Mouse (Mus musculus): ENCODE results near the gene Abcc5. TPM values are rescaled to one million over a fixed set of nuclear protein-coding genes. Genes with fewer than 3 reads are reported as not detected.

Gene Abcc5
- polyA plus RNA-seq, 1 experiment from 2014 or later, result 66.1 TPM

DNA sequence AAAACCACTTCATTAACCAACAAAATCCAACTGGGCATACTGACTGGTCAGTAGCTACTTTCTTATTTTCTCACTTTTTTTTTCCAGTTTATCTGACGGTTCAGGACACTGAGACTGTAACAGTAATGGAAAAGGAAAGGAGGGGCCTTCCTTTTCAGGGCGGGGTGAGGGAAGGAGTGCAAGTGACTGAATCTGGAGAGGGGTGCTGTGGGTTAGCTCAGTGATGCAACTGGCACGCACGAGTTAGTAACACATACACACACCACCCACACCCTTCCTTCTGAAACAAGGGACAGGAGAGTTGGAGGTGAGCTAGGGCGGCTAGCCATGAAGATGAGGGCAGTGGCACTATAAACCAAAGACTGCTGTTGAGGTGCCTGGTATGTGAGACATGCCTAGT, 102.3 kb downstream of the Abcc5 start:
- no peak overlapping the region for H3K4me3 ChIP-seq (ENCODE audit: low read depth, low read length)
- H3K4me1 ChIP-seq (ENCODE audit: control insufficient read depth, insufficient read depth, low read length), result no peaks in the 10 kb centered on the region
- no peaks in the 10 kb centered on the region for H3K27me3 ChIP-seq (ENCODE audit: control insufficient read depth, insufficient read depth, low read length)
- H3K9me3 ChIP-seq (replicated peaks; ENCODE audit: control insufficient read depth, low read length), result no peaks in the 10 kb centered on the region
- no peak for ATAC-seq (replicated peaks; ENCODE audit: insufficient number of reproducible peaks, low FRiP score, low TSS enrichment)
- WGBS (ENCODE audit: insufficient replicate concordance), result 60% methylated on average over 5 of the region's 5 CpGs
- H3K4me2 ChIP-seq, result no peak overlapping the region
- H3K36me3 ChIP-seq (ENCODE audit: control insufficient read depth, insufficient read depth, low read length), result no peaks in the 10 kb centered on the region
- no peak overlapping the region for H3K9ac ChIP-seq (ENCODE audit: low read depth, low read length)
- no peak overlapping the region for H3K27ac ChIP-seq (ENCODE audit: low read depth, low read length)

DNA sequence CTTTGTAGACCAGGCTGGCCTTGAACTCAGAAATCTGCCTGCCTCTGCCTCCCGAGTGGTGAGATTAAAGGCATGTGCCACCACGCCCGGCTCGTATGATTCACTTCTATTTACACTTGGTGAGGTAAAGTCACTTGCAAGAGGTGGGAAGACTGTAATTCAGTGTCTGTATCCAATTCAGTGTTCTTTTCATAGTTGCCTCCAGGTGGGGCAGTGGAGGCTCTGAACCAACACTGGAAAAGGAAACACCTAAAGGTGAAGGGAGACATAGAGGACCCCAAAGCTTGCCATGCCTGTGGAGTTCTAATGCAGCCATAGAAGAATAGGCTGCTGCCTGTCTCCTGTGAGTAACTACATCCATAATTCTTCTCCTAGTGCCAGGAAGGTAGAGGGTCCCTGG, 103.9 kb downstream of the Abcc5 start:
- no peaks in the 10 kb centered on the region for H3K36me3 ChIP-seq (ENCODE audit: control insufficient read depth, insufficient read depth, low read length)
- H3K27ac ChIP-seq (ENCODE audit: low read depth, low read length), result no peak overlapping the region
- H3K4me1 ChIP-seq (ENCODE audit: control insufficient read depth, insufficient read depth, low read length), result no peaks in the 10 kb centered on the region
- no peaks in the 10 kb centered on the region for H3K9me3 ChIP-seq (replicated peaks; ENCODE audit: control insufficient read depth, low read length)
- H3K9ac ChIP-seq (ENCODE audit: low read depth, low read length), result no peak overlapping the region
- no peak overlapping the region for H3K4me3 ChIP-seq (ENCODE audit: low read depth, low read length)
- 79% methylated on average over 4 of the region's 4 CpGs for WGBS (ENCODE audit: insufficient replicate concordance)
- H3K27me3 ChIP-seq (ENCODE audit: control insufficient read depth, insufficient read depth, low read length), result no peaks in the 10 kb centered on the region
- H3K4me2 ChIP-seq, result no peak overlapping the region
- ATAC-seq (replicated peaks; ENCODE audit: insufficient number of reproducible peaks, low FRiP score, low TSS enrichment), result no peak

DNA sequence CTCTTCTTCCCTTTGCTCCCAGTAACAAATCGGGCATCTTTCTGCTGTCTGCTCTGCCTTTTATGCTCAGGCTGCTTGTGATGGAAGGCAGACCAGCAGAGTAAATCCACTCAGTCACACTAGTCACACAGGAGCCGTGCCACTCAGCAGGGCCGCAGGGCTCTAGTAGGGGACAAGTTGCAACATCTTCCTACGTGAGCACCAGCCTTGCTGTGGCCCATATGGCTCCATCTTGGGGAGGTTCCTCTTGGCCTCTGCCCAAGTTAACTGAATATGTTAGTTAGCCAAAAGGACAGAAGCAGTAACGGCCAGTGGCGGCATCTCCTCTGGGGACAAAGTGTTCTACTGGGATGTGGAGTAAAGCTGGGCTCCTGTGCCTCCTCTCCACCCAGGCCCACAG, 109.4 kb downstream of the Abcc5 start:
- Histone ChIP-seq H3K9ac (ENCODE audit: low read depth, low read length) (no peak overlapping the region), H3K4me3 (ENCODE audit: low read depth, low read length) (no peak overlapping the region), H3K4me1 (ENCODE audit: control insufficient read depth, insufficient read depth, low read length) (no peaks in the 10 kb centered on the region), H3K9me3 (replicated peaks; ENCODE audit: control insufficient read depth, low read length) (no peaks in the 10 kb centered on the region), H3K36me3 (ENCODE audit: control insufficient read depth, insufficient read depth, low read length) (no peaks in the 10 kb centered on the region), H3K4me2 (no peak overlapping the region), H3K27me3 (ENCODE audit: control insufficient read depth, insufficient read depth, low read length) (no peaks in the 10 kb centered on the region), H3K27ac (ENCODE audit: low read depth, low read length) (no peak overlapping the region)
- 80% methylated on average over 6 of the region's 6 CpGs for WGBS (ENCODE audit: insufficient replicate concordance)
- no peak for ATAC-seq (replicated peaks; ENCODE audit: insufficient number of reproducible peaks, low FRiP score, low TSS enrichment)

DNA sequence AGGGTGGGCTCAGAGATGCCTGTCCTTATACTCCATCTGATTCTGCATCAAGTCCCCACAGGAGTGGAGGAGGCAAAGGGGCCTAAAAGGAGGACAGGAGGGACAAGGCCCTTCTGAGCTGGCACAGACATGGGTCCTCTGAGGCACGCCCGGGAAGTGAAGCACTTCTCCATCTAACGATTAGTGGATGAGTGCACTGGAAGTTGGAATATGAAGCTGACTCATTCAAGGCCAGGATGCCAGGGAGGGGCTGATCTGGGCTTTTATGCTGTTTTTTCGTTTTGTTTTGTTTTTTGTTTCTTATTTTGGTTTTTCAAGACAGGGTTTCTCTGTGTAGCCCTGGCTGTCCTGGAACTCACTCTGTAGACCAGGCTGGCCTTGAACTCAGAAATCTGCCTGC, 110.9 kb downstream of the Abcc5 start:
- Histone ChIP-seq H3K36me3 (ENCODE audit: control insufficient read depth, insufficient read depth, low read length) (no peaks in the 10 kb centered on the region), H3K9ac (ENCODE audit: low read depth, low read length) (no peak overlapping the region), H3K4me1 (ENCODE audit: control insufficient read depth, insufficient read depth, low read length) (no peaks in the 10 kb centered on the region), H3K27ac (ENCODE audit: low read depth, low read length) (no peak overlapping the region), H3K4me2 (no peak overlapping the region), H3K4me3 (ENCODE audit: low read depth, low read length) (no peak overlapping the region), H3K27me3 (ENCODE audit: control insufficient read depth, insufficient read depth, low read length) (no peaks in the 10 kb centered on the region), H3K9me3 (replicated peaks; ENCODE audit: control insufficient read depth, low read length) (no peaks in the 10 kb centered on the region)
- WGBS (ENCODE audit: insufficient replicate concordance), result 79% methylated on average over 4 of the region's 4 CpGs
- ATAC-seq (replicated peaks; ENCODE audit: insufficient number of reproducible peaks, low FRiP score, low TSS enrichment), result no peak

DNA sequence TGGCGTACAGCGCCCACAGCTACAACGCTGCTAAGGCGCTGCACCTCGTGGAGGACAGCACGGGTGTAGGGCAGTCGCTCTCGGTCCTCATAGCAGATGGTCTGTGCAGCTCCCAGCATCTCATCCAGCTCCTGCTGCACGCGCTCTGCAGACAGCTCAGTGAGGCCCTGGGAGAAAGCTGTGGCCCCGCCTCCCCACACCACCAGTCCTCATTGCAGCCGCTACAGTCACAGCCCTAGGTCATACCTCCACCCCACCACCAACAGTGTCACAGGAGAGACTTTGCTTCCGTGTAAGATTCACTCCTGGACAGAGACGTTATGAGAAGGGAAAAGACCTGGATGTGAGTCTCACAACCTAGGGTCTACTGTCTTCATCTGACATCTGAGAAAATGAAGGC, 113.9 kb downstream of the Abcc5 start:
- ATAC-seq (replicated peaks; ENCODE audit: insufficient number of reproducible peaks, low FRiP score, low TSS enrichment), result peak; percentile 44; the same call in 1 of the 2 replicates
- H3K4me3 ChIP-seq (ENCODE audit: low read depth, low read length), result no peak overlapping the region
- H3K9me3 ChIP-seq (replicated peaks; ENCODE audit: control insufficient read depth, low read length), result no peaks in the 10 kb centered on the region
- H3K27me3 ChIP-seq (ENCODE audit: control insufficient read depth, insufficient read depth, low read length), result no peaks in the 10 kb centered on the region
- WGBS (ENCODE audit: insufficient replicate concordance), result 55% methylated on average over 14 of the region's 14 CpGs
- H3K9ac ChIP-seq (ENCODE audit: low read depth, low read length), result no peak overlapping the region
- no peaks in the 10 kb centered on the region for H3K4me1 ChIP-seq (ENCODE audit: control insufficient read depth, insufficient read depth, low read length)
- H3K27ac ChIP-seq (ENCODE audit: low read depth, low read length), result no peak overlapping the region
- H3K4me2 ChIP-seq, result no peak overlapping the region
- no peaks in the 10 kb centered on the region for H3K36me3 ChIP-seq (ENCODE audit: control insufficient read depth, insufficient read depth, low read length)

DNA sequence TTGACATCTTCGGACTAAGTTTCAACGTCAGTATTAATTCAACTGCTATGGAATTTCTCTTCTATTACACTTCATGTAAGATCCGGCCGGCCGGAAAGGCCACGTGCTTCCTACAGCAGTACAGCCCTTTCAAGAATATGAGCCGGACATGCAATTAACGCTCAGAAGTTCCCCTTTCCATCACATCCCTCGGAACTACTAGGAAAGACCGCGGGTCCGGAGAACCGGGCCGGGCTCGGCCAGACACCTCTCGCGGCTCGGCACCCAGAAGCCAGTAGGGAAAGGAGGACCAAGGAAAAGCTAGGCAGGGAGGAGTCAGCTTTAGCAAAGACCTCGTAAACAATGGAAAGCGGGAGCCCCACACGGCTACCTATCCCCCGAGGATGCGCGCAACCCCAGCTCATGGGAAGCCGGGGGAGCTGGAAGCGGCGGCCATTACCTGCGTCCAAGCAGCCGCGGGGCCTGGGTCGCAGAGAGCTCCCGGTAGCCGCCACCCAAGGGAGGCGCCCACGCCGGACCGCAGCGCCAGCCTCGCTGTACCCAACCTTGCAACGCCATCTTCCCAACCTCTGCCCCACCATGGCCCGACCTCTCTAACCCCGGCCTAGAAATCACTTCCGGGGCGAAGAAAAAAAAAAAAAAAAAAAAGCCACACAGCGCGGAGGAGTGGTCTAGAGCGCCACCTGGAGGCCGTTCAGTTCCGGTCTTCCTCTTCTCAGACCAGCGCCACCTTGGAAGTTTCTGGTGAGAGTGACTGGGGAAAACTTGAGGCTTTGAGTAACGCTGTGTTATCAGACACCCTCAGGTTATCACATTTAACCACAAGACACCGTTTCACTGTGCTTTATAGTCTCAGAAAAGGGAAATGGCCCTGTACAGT, 124.2 kb downstream of the Abcc5 start, which contains the start of gene Parl:
Gene Parl (minus strand): TSS at position 618 of the 880 bp plus-strand sequence.
- Histone ChIP-seq H3K36me3 (ENCODE audit: control insufficient read depth, insufficient read depth, low read length) (peaks cover under 1% of the 10 kb centered on the region; the same call in 1 of the 2 replicates), H3K27me3 (ENCODE audit: control insufficient read depth, insufficient read depth, low read length) (no peaks in the 10 kb centered on the region), H3K9me3 (replicated peaks; ENCODE audit: control insufficient read depth, low read length) (no peaks in the 10 kb centered on the region), H3K27ac (ENCODE audit: low read depth, low read length) (peak within 1 kb of the TSS; percentile 64), H3K9ac (ENCODE audit: low read depth, low read length) (peak within 1 kb of the TSS; percentile 86), H3K4me1 (ENCODE audit: control insufficient read depth, insufficient read depth, low read length) (peaks cover 12% of the 10 kb centered on the region; the same call in 1 of the 2 replicates), H3K4me3 (ENCODE audit: low read depth, low read length) (peak within 1 kb of the TSS; percentile 83), H3K4me2 (peak within 1 kb of the TSS; percentile 73)
- ATAC-seq (replicated peaks; ENCODE audit: insufficient number of reproducible peaks, low FRiP score, low TSS enrichment), result peak; percentile 80
- under 1% methylated on average over 52 of the region's 52 CpGs for WGBS (ENCODE audit: insufficient replicate concordance)

DNA sequence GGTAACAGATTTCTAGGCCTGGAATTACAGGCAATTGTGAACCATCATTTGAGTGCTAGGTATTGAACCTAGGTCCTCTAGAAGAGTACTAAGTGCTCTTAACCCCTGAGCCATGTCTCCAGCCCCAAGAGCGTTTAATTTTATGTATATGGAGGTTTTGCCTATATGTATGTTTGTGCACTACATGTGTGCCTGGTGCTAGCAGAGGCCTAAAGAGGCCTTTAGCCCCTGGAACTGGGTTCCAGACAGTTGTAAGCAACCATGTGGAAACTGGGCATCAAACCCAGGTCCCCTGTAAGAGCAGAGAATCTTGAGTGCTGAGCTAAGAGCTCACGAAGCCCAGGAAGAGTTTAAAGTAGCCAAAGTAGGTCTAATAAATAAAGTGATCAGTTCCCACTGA, 126.1 kb downstream of the Abcc5 start:
- Histone ChIP-seq H3K27ac (ENCODE audit: low read depth, low read length) (no peak overlapping the region), H3K4me1 (ENCODE audit: control insufficient read depth, insufficient read depth, low read length) (peaks cover 12% of the 10 kb centered on the region; the same call in 1 of the 2 replicates), H3K9me3 (replicated peaks; ENCODE audit: control insufficient read depth, low read length) (no peaks in the 10 kb centered on the region), H3K36me3 (ENCODE audit: control insufficient read depth, insufficient read depth, low read length) (peaks cover 3% of the 10 kb centered on the region), H3K4me2 (no peak overlapping the region), H3K9ac (ENCODE audit: low read depth, low read length) (no peak overlapping the region), H3K27me3 (ENCODE audit: control insufficient read depth, insufficient read depth, low read length) (no peaks in the 10 kb centered on the region), H3K4me3 (ENCODE audit: low read depth, low read length) (no peak overlapping the region)
- WGBS (ENCODE audit: insufficient replicate concordance), result 93% methylated on average over 2 of the region's 2 CpGs
- no peak for ATAC-seq (replicated peaks; ENCODE audit: insufficient number of reproducible peaks, low FRiP score, low TSS enrichment)

Measured in heart, embryonic 11.5 days (tissue).